Mouse (Mus musculus) liver, adult 2 months (tissue): ENCODE measurements at regions not wholly inside any gene's neighbourhood (a gene's known extent, or its start where the extent isn't known, plus 50 kb on each side); places are given as distances from the start of the nearest gene placed in this dataset.

Experiments
- CTCF ChIP-seq: fragments of 200-500 bp; IDR thresholded peaks from 2 replicates; pipeline ENCODE4 v1.5.1; 2011; ENCODE audit warnings: low read depth, low read length, control low read depth
- POLR2A ChIP-seq: fragments of 200-500 bp; IDR thresholded peaks from 2 replicates; pipeline ENCODE4 v1.6.1; 2011; ENCODE audit warnings: low read length, control low read depth; ENCODE audit not compliant: insufficient read depth; ENCODE audit errors: extremely low read depth

- no peak for TF ChIP-seq POLR2A
- no peak for TF ChIP-seq CTCF
Measured at GRCm38 (mm10) chr12:25232358-25233026, 135.6 kb upstream of the Id2 start.
